Mouse (Mus musculus) left cerebral cortex, adult 6 months (tissue): Measurements from ENCODE around the gene Vmn2r28. TPM values are rescaled to one million over a fixed set of nuclear protein-coding genes. Genes with fewer than 3 reads are reported as not detected.

Experiments used
- long read RNA-seq, 2 experiments: library from polyadenylated mRNA; unstranded; transcript quantifications; one replicate each; pipeline ENCODE4 v2.0.0; 2019 to 2020
- polyA plus RNA-seq: library from polyadenylated mRNA; unstranded; fragments of <200 nt; fragmentation: Nextera tagmentation; gene quantifications from 2 replicates; pipeline ENCODE4 v1.2.3, GENCODE M21; 2021

The Vmn2r28 gene
- polyA plus RNA-seq, result not detected in 2 replicates
- long read RNA-seq, experiment 1, result 0 reads
- long read RNA-seq, experiment 2, result 0 reads

DNA sequence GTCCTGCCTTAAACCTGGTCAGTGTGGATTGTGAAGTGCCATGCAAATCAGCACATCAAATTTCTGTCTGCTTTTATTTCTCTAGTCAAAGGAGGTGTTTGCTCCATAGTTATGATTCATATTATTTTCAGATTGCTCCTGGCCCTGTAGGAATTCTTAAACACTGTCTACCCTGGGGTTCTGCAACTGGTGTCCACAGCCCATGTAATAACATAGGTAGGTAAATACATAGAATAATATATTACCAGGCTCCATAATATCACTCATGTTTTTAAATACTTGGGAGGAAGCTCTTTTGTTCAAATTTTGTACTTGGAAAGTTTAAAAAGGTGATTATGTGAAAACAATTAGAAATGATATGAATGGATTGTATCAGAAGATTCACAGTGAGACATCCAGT lies at the start of gene Vmn2r28:
Vmn2r28 (minus strand) TSS at position 101 of the 400 bp plus-strand sequence.

DNA sequence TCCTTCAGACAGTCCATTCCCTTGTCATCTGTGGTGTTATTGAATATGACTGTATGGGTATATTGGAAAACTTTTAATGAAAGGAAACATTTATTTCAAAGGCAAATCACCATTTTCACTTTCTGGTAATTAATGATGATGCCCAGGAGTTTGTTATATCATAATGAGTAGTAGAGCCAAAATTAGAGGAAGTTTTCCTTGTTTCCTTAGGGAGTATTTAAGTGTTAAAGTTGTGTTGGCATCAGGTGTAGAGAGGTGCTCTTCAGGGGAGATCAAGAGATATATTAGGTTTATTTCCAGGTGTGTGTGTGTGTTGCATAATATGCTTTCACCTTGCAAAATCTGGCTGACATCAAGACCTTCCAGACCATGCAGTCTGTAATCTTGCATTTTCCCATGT lies 37.1 kb downstream of the Vmn2r28 start, which contains the start of gene Vmn1r59:
Vmn1r59 (minus strand) TSS at position 101 of the 400 bp plus-strand sequence.

Other genes with a start within 250 kb of the Vmn2r28 start
- not detected in 2 replicates for gene Gm5065, start 143.4 kb downstream of the Vmn2r28 start, polyA plus RNA-seq
- not detected in 2 replicates for gene Nlrp2, start 142.9 kb downstream of the Vmn2r28 start, polyA plus RNA-seq
- gene Vmn1r58, start 80.6 kb downstream of the Vmn2r28 start, polyA plus RNA-seq, result 0.01 TPM in 1 of 2 replicates, not detected in the other
- gene Vmn1r59, start 37.2 kb downstream of the Vmn2r28 start, polyA plus RNA-seq, result not detected in 2 replicates
- gene Vmn1r60, start 53.4 kb upstream of the Vmn2r28 start, polyA plus RNA-seq, result not detected in 2 replicates
- gene Vmn1r61, start 119.3 kb upstream of the Vmn2r28 start, polyA plus RNA-seq, result not detected in 2 replicates
- gene Vmn1r62, start 179.7 kb upstream of the Vmn2r28 start, polyA plus RNA-seq, result not detected in 2 replicates